Mouse (Mus musculus): Measurements from ENCODE around the gene Mprip.
"Not testable (repeated sequence)": the region's sequence is repeated elsewhere in the genome, so short reads cannot be mapped to it uniquely, and the experiment has no call there.

The Mprip gene

GRCm38 (mm10) chr11:59655337-59655736 lies 5.8 kb upstream of the Mprip start:
- no peak for DNase-seq (ENCODE audit: low read depth)

- no peak for DNase-seq (ENCODE audit: low read depth)
Observed at GRCm38 (mm10) chr11:59656016-59656415, 5.1 kb upstream of the Mprip start.

GRCm38 (mm10) chr11:59661601-59662248 lies 620 bp downstream of the Mprip start:
- DNase-seq (ENCODE audit: low read depth) = no peak

- peak; percentile 89 for DNase-seq (ENCODE audit: low read depth)
Observed at GRCm38 (mm10) chr11:59662249-59662788, 1.2 kb downstream of the Mprip start.

- no peak for DNase-seq (ENCODE audit: low read depth)
Observed at GRCm38 (mm10) chr11:59662877-59663775, 2.0 kb downstream of the Mprip start.

GRCm38 (mm10) chr11:59663776-59664320 lies 2.7 kb downstream of the Mprip start:
- no peak for DNase-seq (ENCODE audit: low read depth)

- no peak for DNase-seq (ENCODE audit: low read depth)
Observed at GRCm38 (mm10) chr11:59664818-59665217, 3.7 kb downstream of the Mprip start.

GRCm38 (mm10) chr11:59671049-59671693 lies 10.1 kb downstream of the Mprip start:
- DNase-seq (ENCODE audit: low read depth) = no peak

- DNase-seq (ENCODE audit: low read depth) = no peak
Observed at GRCm38 (mm10) chr11:59674013-59674412, 12.9 kb downstream of the Mprip start.

GRCm38 (mm10) chr11:59674746-59675145 lies 13.6 kb downstream of the Mprip start:
- not testable (repeated sequence) for DNase-seq (ENCODE audit: low read depth)

- DNase-seq (ENCODE audit: low read depth) = no peak
Observed at GRCm38 (mm10) chr11:59677767-59678166, 16.7 kb downstream of the Mprip start.

- DNase-seq (ENCODE audit: low read depth) = peak; percentile 48
Observed at GRCm38 (mm10) chr11:59678693-59679092, 17.6 kb downstream of the Mprip start.

- no peak for DNase-seq (ENCODE audit: low read depth)
Observed at GRCm38 (mm10) chr11:59680111-59680510, 19.0 kb downstream of the Mprip start.

GRCm38 (mm10) chr11:59684956-59685355 lies 23.9 kb downstream of the Mprip start:
- DNase-seq (ENCODE audit: low read depth) = no peak

GRCm38 (mm10) chr11:59694533-59694932 lies 33.4 kb downstream of the Mprip start:
- DNase-seq (ENCODE audit: low read depth) = no peak

- no peak for DNase-seq (ENCODE audit: low read depth)
Observed at GRCm38 (mm10) chr11:59695550-59695949, 34.4 kb downstream of the Mprip start.

- DNase-seq (ENCODE audit: low read depth) = no peak
Observed at GRCm38 (mm10) chr11:59697572-59697971, 36.5 kb downstream of the Mprip start.

GRCm38 (mm10) chr11:59700787-59701186 lies 39.7 kb downstream of the Mprip start:
- no peak for DNase-seq (ENCODE audit: low read depth)

GRCm38 (mm10) chr11:59705113-59705512 lies 44.0 kb downstream of the Mprip start:
- no peak for DNase-seq (ENCODE audit: low read depth)

- DNase-seq (ENCODE audit: low read depth) = no peak
Observed at GRCm38 (mm10) chr11:59707481-59707880, 46.4 kb downstream of the Mprip start.

GRCm38 (mm10) chr11:59707931-59708611 lies 47.0 kb downstream of the Mprip start:
- no peak for DNase-seq (ENCODE audit: low read depth)

- DNase-seq (ENCODE audit: low read depth) = no peak
Observed at GRCm38 (mm10) chr11:59715424-59715840, 54.3 kb downstream of the Mprip start.

All from c-Kit-positive CD71-positive TER-119-negative erythroid progenitor cells, embryonic 14.5 days (primary cell).